Mouse (Mus musculus): ENCODE measurements around the gene B3galt6. TPM values are rescaled to one million over a fixed set of nuclear protein-coding genes. Genes with fewer than 3 reads are reported as not detected.

The B3galt6 gene
- polyA plus RNA-seq (2014; fragmentation: Nextera tagmentation; extraction: Ambion mirVana) = 14.7 and 17.5 TPM in 2 replicates

DNA sequence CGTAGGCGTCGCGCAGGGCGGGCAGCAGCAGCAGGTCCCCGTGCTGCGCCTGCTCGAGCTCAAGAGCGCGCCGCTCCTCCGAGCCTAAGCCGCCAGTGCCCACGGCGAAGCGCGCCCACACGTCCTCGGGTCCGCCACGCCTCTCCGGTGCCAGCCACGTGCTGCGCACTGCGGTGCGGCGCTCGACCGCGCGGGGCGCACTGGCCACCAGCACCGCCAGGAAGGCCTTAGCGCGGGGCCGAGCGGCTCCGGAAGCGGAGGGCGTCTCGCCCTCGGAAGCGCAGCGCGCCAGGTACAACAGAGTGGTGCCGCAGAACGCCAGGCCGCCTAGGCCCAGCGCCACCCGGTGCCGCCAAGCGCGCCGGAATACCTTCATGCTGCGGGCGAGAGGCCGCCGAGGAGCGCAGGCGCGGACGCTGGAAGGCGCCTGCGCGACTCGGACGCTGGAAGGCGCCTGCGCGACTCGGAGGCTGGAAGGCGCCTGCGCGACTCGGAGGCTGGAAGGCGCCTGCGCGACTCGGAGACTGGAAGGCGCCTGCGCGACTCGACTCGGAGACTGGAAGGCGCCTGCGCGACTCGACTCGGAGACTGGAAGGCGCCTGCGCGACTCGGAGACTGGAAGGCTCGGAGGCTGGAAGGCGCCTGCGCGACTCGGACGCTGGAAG is at the start of gene B3galt6, which contains the start of gene Sdf4:
Gene B3galt6, minus strand, starts transcription at position 409 of the 665 bp plus-strand sequence.
Gene Sdf4, plus strand, starts transcription at position 632 of the 665 bp plus-strand sequence.
- 0% methylated on average over 35 of the region's 99 CpGs for WGBS
- peak within 1 kb of the TSS; percentile 97 for H3K4me2 ChIP-seq (ENCODE audit: low read depth, low read length)
- peak within 1 kb of the TSS; percentile 95 for H3K27ac ChIP-seq (replicated peaks; ENCODE audit: low read depth, low read length)
- ATAC-seq (ENCODE audit: low read depth) = peak; percentile 89
- H3K36me3 ChIP-seq (ENCODE audit: control insufficient read depth, insufficient read depth, low read length) = peaks cover 12% of the 10 kb centered on the region
- peak within 1 kb of the TSS; percentile 73 for H3K4me3 ChIP-seq (ENCODE audit: low read depth, low read length)
- H3K9ac ChIP-seq (ENCODE audit: low read depth, low read length) = peak within 1 kb of the TSS; percentile 86
- no peaks in the 10 kb centered on the region for H3K9me3 ChIP-seq (ENCODE audit: control insufficient read depth, low read length)
- DNase-seq (ENCODE audit: low spot score) = peak; percentile 88
- H3K4me1 ChIP-seq (ENCODE audit: control insufficient read depth, insufficient read depth, low read length) = peaks cover 17% of the 10 kb centered on the region
- no peaks in the 10 kb centered on the region for H3K27me3 ChIP-seq (replicated peaks; ENCODE audit: control insufficient read depth, insufficient read depth, low read length)

DNA sequence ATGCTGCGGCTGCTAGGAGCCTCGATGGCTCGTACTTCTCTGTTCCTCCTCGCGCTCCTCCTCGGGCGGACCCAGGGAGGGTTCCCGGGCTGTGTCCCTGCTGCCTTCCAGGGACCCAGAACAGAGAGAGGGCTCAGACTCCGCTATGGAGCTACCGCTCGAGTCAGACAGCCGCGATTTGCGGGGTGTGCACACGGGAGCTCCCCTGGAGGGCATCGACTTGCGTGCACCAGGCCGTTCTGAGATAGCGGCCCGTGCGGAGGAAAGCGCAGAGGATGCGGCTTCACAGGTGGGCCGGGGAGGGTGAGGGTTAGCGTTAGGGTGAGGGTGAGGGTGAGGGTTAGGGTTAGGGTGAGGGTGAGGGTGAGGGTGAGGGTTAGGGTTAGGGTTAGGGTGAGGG is 42.5 kb upstream of the B3galt6 start:
- WGBS = 12% methylated on average over 24 of the region's 25 CpGs
- ATAC-seq (ENCODE audit: low read depth) (no peak), DNase-seq (ENCODE audit: low spot score) (no peak)
- Histone ChIP-seq H3K4me2 (ENCODE audit: low read depth, low read length) (peak overlapping the region; percentile 45), H3K36me3 (ENCODE audit: control insufficient read depth, insufficient read depth, low read length) (no peaks in the 10 kb centered on the region), H3K9me3 (ENCODE audit: control insufficient read depth, low read length) (no peaks in the 10 kb centered on the region), H3K9ac (ENCODE audit: low read depth, low read length) (peak overlapping the region; percentile 25; the same call in 1 of the 2 replicates), H3K4me1 (ENCODE audit: control insufficient read depth, insufficient read depth, low read length) (peaks cover 17% of the 10 kb centered on the region), H3K4me3 (ENCODE audit: low read depth, low read length) (peak overlapping the region; percentile 20), H3K27ac (replicated peaks; ENCODE audit: low read depth, low read length) (no peak overlapping the region), H3K27me3 (replicated peaks; ENCODE audit: control insufficient read depth, insufficient read depth, low read length) (peaks cover 23% of the 10 kb centered on the region)

- no peak overlapping the region for H3K4me3 ChIP-seq (ENCODE audit: low read depth, low read length)
- H3K4me2 ChIP-seq (ENCODE audit: low read depth, low read length) = peak overlapping the region; percentile 45; the same call in 1 of the 2 replicates
- no peaks in the 10 kb centered on the region for H3K9me3 ChIP-seq (ENCODE audit: control insufficient read depth, low read length)
- H3K27me3 ChIP-seq (replicated peaks; ENCODE audit: control insufficient read depth, insufficient read depth, low read length) = peaks cover 23% of the 10 kb centered on the region
- DNase-seq (ENCODE audit: low spot score) = no peak
- peaks cover 17% of the 10 kb centered on the region for H3K4me1 ChIP-seq (ENCODE audit: control insufficient read depth, insufficient read depth, low read length)
- H3K27ac ChIP-seq (replicated peaks; ENCODE audit: low read depth, low read length) = no peak overlapping the region
- no peaks in the 10 kb centered on the region for H3K36me3 ChIP-seq (ENCODE audit: control insufficient read depth, insufficient read depth, low read length)
- WGBS = 74% methylated on average over 4 of the region's 4 CpGs
- no peak overlapping the region for H3K9ac ChIP-seq (ENCODE audit: low read depth, low read length)
- ATAC-seq (ENCODE audit: low read depth) = no peak
These were observed 41.9 kb upstream of the B3galt6 start for GRCm38 (mm10) chr4:156034301-156034700.

GRCm38 (mm10) chr4:156033476-156034119 is 41.1 kb upstream of the B3galt6 start:
- no peak for ATAC-seq (ENCODE audit: low read depth)
- H3K27ac ChIP-seq (replicated peaks; ENCODE audit: low read depth, low read length) = no peak overlapping the region
- H3K9ac ChIP-seq (ENCODE audit: low read depth, low read length) = no peak overlapping the region
- H3K9me3 ChIP-seq (ENCODE audit: control insufficient read depth, low read length) = no peaks in the 10 kb centered on the region
- H3K4me3 ChIP-seq (ENCODE audit: low read depth, low read length) = no peak overlapping the region
- H3K4me1 ChIP-seq (ENCODE audit: control insufficient read depth, insufficient read depth, low read length) = peaks cover 17% of the 10 kb centered on the region
- peaks cover 23% of the 10 kb centered on the region for H3K27me3 ChIP-seq (replicated peaks; ENCODE audit: control insufficient read depth, insufficient read depth, low read length)
- DNase-seq (ENCODE audit: low spot score) = peak; percentile 48
- H3K36me3 ChIP-seq (ENCODE audit: control insufficient read depth, insufficient read depth, low read length) = peaks cover 4% of the 10 kb centered on the region; the same call in 1 of the 2 replicates
- 51% methylated on average over 6 of the region's 6 CpGs for WGBS
- no peak overlapping the region for H3K4me2 ChIP-seq (ENCODE audit: low read depth, low read length)

DNA sequence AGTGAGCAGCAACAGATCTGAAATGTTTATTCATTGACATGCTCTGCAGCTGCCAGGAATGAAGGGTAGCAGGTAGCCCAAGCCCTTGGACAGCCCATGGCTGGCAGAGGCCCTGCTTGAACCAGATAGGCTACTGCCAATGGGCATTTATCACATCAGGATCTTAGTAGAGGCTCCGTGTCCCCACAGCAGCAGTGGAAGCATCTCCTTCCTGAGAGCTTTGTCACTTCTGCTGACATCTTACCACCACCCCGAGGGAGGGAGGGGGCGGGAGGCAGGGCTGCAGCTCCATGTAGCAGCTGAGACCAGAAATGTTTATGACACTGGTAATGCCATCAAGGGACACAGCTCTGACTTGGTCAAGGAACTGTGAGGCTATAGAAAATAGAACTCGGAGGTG is 40.4 kb upstream of the B3galt6 start:
- no peak for ATAC-seq (ENCODE audit: low read depth)
- Histone ChIP-seq H3K4me2 (ENCODE audit: low read depth, low read length) (peak overlapping the region; percentile 68; the same call in 1 of the 2 replicates), H3K4me3 (ENCODE audit: low read depth, low read length) (no peak overlapping the region), H3K36me3 (ENCODE audit: control insufficient read depth, insufficient read depth, low read length) (peaks cover 12% of the 10 kb centered on the region; the same call in 1 of the 2 replicates), H3K4me1 (ENCODE audit: control insufficient read depth, insufficient read depth, low read length) (peaks cover 17% of the 10 kb centered on the region), H3K27me3 (replicated peaks; ENCODE audit: control insufficient read depth, insufficient read depth, low read length) (peaks cover 23% of the 10 kb centered on the region), H3K9me3 (ENCODE audit: control insufficient read depth, low read length) (no peaks in the 10 kb centered on the region), H3K9ac (ENCODE audit: low read depth, low read length) (no peak overlapping the region), H3K27ac (replicated peaks; ENCODE audit: low read depth, low read length) (peak overlapping the region; percentile 93)
- WGBS = 79% methylated on average over 4 of the region's 4 CpGs
- DNase-seq (ENCODE audit: low spot score) = no peak

DNA sequence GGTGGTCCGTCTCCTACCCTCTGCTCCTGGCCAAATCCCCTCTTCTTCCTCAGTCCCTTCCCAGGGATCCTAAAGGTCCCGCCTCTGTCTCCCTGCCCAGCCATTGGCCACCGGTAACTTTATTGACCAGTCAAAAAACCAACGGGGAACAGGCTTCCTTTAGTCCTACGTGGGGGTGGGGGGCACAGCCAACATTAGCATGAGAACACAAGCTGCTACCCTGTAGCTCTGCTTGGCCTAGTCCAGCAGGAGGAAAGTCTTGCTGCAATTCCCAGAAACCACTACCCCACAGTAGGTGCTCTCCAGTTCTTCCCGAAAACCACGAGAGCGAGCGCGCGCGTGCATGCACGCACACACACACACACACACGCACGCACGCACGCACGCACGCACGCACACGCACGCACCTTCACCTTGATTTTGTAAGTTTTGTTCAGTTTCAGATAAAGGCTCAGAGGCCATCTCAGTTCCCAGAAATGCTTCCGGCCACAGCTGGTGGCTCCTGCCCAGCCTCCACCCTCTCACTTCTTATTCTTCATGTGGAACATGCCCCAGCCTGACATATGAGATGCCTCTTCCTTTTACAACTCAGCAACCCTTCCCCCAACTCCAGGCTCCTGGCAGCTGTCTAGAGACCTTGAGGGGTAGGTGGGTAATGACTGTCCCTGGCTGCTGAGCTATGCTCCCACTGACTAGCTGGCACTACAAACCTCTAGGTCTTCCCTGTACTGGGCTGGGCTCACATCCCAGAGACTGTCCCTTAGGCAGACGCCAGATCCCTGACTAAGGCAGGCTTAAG is 39.3 kb upstream of the B3galt6 start:
- Histone ChIP-seq H3K9me3 (ENCODE audit: control insufficient read depth, low read length) (no peaks in the 10 kb centered on the region), H3K4me3 (ENCODE audit: low read depth, low read length) (peak overlapping the region; percentile 55), H3K36me3 (ENCODE audit: control insufficient read depth, insufficient read depth, low read length) (peaks cover 18% of the 10 kb centered on the region; the same call in 1 of the 2 replicates), H3K4me1 (ENCODE audit: control insufficient read depth, insufficient read depth, low read length) (peaks cover 17% of the 10 kb centered on the region), H3K27ac (replicated peaks; ENCODE audit: low read depth, low read length) (peak overlapping the region; percentile 93), H3K27me3 (replicated peaks; ENCODE audit: control insufficient read depth, insufficient read depth, low read length) (peaks cover 23% of the 10 kb centered on the region), H3K9ac (ENCODE audit: low read depth, low read length) (peak overlapping the region; percentile 74), H3K4me2 (ENCODE audit: low read depth, low read length) (peak overlapping the region; percentile 68)
- DNase-seq (ENCODE audit: low spot score) (peak; percentile 95), ATAC-seq (ENCODE audit: low read depth) (peak; percentile 88)
- under 1% methylated on average over 14 of the region's 24 CpGs for WGBS

DNA sequence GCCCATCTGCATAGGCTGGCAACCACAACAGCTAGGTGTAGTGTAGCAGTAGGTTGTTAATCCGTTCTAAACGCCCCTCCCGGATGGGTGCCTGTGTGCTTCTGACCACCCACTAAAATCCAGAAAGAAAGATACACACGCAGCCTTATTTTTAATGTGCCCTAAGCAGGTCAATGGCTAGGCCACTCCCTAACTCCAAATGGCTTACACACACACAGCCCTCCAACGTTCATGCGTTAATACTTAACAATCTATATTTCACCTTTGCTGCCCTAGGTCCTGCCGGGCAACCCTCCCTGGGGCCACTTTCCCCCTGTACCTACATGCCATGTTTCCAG is 38.8 kb upstream of the B3galt6 start:
- H3K4me3 ChIP-seq (ENCODE audit: low read depth, low read length) = peak overlapping the region; percentile 55
- no peaks in the 10 kb centered on the region for H3K9me3 ChIP-seq (ENCODE audit: control insufficient read depth, low read length)
- H3K4me1 ChIP-seq (ENCODE audit: control insufficient read depth, insufficient read depth, low read length) = peaks cover 17% of the 10 kb centered on the region
- H3K4me2 ChIP-seq (ENCODE audit: low read depth, low read length) = peak overlapping the region; percentile 68
- 9% methylated on average over 7 of the region's 7 CpGs for WGBS
- H3K27me3 ChIP-seq (replicated peaks; ENCODE audit: control insufficient read depth, insufficient read depth, low read length) = peaks cover 21% of the 10 kb centered on the region
- ATAC-seq (ENCODE audit: low read depth) (peak; percentile 12), DNase-seq (ENCODE audit: low spot score) (no peak)
- peak overlapping the region; percentile 74 for H3K9ac ChIP-seq (ENCODE audit: low read depth, low read length)
- peak overlapping the region; percentile 93 for H3K27ac ChIP-seq (replicated peaks; ENCODE audit: low read depth, low read length)
- peaks cover 18% of the 10 kb centered on the region; the same call in 1 of the 2 replicates for H3K36me3 ChIP-seq (ENCODE audit: control insufficient read depth, insufficient read depth, low read length)

- Histone ChIP-seq H3K27me3 (replicated peaks; ENCODE audit: control insufficient read depth, insufficient read depth, low read length) (peaks cover 16% of the 10 kb centered on the region), H3K9ac (ENCODE audit: low read depth, low read length) (peak overlapping the region; percentile 74), H3K36me3 (ENCODE audit: control insufficient read depth, insufficient read depth, low read length) (peaks cover 18% of the 10 kb centered on the region; the same call in 1 of the 2 replicates), H3K4me3 (ENCODE audit: low read depth, low read length) (peak overlapping the region; percentile 55), H3K4me1 (ENCODE audit: control insufficient read depth, insufficient read depth, low read length) (peaks cover 17% of the 10 kb centered on the region), H3K4me2 (ENCODE audit: low read depth, low read length) (peak overlapping the region; percentile 68), H3K27ac (replicated peaks; ENCODE audit: low read depth, low read length) (peak overlapping the region; percentile 93), H3K9me3 (ENCODE audit: control insufficient read depth, low read length) (no peaks in the 10 kb centered on the region)
- ATAC-seq (ENCODE audit: low read depth) (0 out of 2 replicates have a peak, but pooled peaks have one; percentile 2), DNase-seq (ENCODE audit: low spot score) (peak; percentile 38)
- 52% methylated on average over 9 of the region's 9 CpGs for whole genome bisulfite sequencing
These were observed 38.2 kb upstream of the B3galt6 start for GRCm38 (mm10) chr4:156030651-156031118.
